Mouse (Mus musculus) liver, postnatal 0 days (tissue): ENCODE measurements around the gene Tmem176b. TPM values are rescaled to one million over a fixed set of nuclear protein-coding genes. Genes with fewer than 3 reads are reported as not detected.

Source experiments
- ATAC-seq: fragments of 200-750 bp; cut with Nextera tagmentation; 2 replicates; pipeline ENCODE4 v1.8.0; 2017; ENCODE audit warnings: mild to moderate bottlenecking, moderate library complexity
- DNase-seq: peaks from one replicate; pipeline ENCODE4 v3.0.0-alpha.2; 2016
- H3K27ac ChIP-seq: fragments of 300-500 bp; sonication (generic); 2 replicates; pipeline ENCODE4 v1.5.1; 2014; ENCODE audit warnings: antibody characterized with exemption, moderate library complexity, mild to moderate bottlenecking, low read depth
- H3K27me3 ChIP-seq: fragments of 300-500 bp; sonication (generic); 2 replicates; pipeline ENCODE4 v1.6.1; 2014; ENCODE audit warnings: low read length, control low read depth, mixed read lengths; ENCODE audit not compliant: insufficient read depth
- H3K36me3 ChIP-seq: fragments of 300-500 bp; sonication (generic); replicated peaks from 2 replicates; pipeline ENCODE4 v1.6.1; 2014; ENCODE audit warnings: mild to moderate bottlenecking, control low read depth, low read length, moderate library complexity, mixed read lengths; ENCODE audit not compliant: insufficient read depth
- H3K4me1 ChIP-seq: fragments of 300-500 bp; sonication (generic); 2 replicates; pipeline ENCODE4 v1.6.1; 2014; ENCODE audit warnings: antibody characterized with exemption, mild to moderate bottlenecking, control low read depth; ENCODE audit not compliant: insufficient read depth
- H3K4me2 ChIP-seq: fragments of 300-500 bp; sonication (generic); 2 replicates; pipeline ENCODE4 v1.6.1; 2014; ENCODE audit warnings: low read depth, mild to moderate bottlenecking, low read length, moderate library complexity, mixed read lengths
- H3K4me3 ChIP-seq: fragments of 300-500 bp; sonication (generic); 2 replicates; pipeline ENCODE4 v1.5.1; 2014; ENCODE audit warnings: low read depth, low read length
- H3K9ac ChIP-seq: fragments of 300-500 bp; sonication (generic); replicated peaks from 2 replicates; pipeline ENCODE4 v1.6.1; 2014; ENCODE audit warnings: mild to moderate bottlenecking, moderate library complexity
- H3K9me3 ChIP-seq: fragments of 300-500 bp; sonication (generic); 2 replicates; pipeline ENCODE4 v1.6.1; 2016; ENCODE audit warnings: mild to moderate bottlenecking, control low read depth, low read length, mixed read lengths
- CTCF ChIP-seq: sonication (generic); IDR thresholded peaks from 2 replicates; pipeline ENCODE4 v1.5.1; 2016; ENCODE audit warnings: antibody characterized with exemption, low read depth
- EP300 ChIP-seq: IDR thresholded peaks from 2 replicates; pipeline ENCODE4 v1.6.1; 2016; ENCODE audit warnings: antibody characterized with exemption, low read depth, mild to moderate bottlenecking
- WGBS: fragments of 180-500 bp; shearing (Covaris S2); extraction: QIAGEN DNeasy Blood & Tissue Kit; methylation state at CpG from one replicate; pipeline ENCODE4 v1.1.7; 2014; ENCODE audit not compliant: insufficient replicate concordance; 5-methylcytosine and 5-hydroxymethylcytosine counted together
- polyA plus RNA-seq: library from polyadenylated mRNA; unstranded; fragments of >200 nt; fragmentation: Nextera tagmentation; extraction: Ambion mirVana; gene quantifications from 2 replicates; pipeline ENCODE4 v1.2.1, GENCODE M21; 2015

Gene Tmem176b
- polyA plus RNA-seq, 1 experiment from 2014 or later = 255 TPM

DNA sequence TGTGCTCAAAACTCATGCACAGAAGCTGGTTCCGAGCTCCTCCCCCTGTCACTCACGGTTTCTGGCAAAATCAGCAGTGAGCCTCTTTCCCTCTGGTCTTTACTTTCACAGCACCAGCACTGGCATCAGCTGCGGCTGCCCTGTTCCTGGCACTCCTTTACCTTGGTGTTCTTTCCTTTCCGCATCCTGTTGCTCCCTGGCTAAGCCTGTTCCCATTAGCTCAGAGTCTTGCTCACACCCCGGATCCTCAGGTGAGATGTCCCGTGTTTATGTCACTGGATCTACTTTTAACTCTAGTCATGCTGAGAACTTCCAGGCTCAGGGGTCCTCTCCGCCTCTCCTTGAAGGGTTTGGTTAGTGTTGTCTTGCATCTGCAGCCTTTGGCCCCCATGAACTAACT is 3.8 kb downstream of the Tmem176b start:
- DNase-seq (peak; percentile 8), ATAC-seq (no peak)
- 85% methylated on average over 7 of the region's 7 CpGs for WGBS
- Histone ChIP-seq H3K4me3 (no peak overlapping the region), H3K9me3 (no peaks in the 10 kb centered on the region), H3K27ac (no peak overlapping the region), H3K4me2 (no peak overlapping the region), H3K4me1 (peaks cover 10% of the 10 kb centered on the region; the same call in 1 of the 2 replicates), H3K9ac (no peak overlapping the region), H3K36me3 (peaks cover 32% of the 10 kb centered on the region), H3K27me3 (no peaks in the 10 kb centered on the region)
- TF ChIP-seq CTCF (no peak), EP300 (no peak)

DNA sequence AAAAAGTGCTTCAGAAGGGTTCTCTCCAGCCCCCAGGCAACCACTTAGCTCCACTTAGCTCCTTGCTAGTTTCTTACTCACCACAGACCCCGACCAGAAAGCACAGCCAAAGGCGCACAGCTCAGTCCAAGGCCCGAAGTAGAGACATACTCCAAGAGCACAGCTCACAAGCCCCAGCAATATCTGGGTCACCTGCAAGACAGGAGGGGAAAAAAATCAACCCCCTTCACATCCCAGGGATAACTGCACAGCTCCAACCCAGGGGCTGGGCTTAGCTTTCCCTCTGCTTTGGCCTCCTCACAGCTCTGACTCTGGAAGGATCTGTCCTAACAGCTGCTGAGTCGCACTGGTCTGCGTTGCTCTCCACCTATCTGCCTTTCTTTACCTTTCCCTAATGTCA is 5.2 kb downstream of the Tmem176b start:
- no peak overlapping the region for H3K4me2 ChIP-seq
- H3K4me1 ChIP-seq = peaks cover 6% of the 10 kb centered on the region
- TF ChIP-seq EP300 (no peak), CTCF (no peak)
- H3K27me3 ChIP-seq = no peaks in the 10 kb centered on the region
- ATAC-seq (no peak), DNase-seq (no peak)
- peaks cover 32% of the 10 kb centered on the region for H3K36me3 ChIP-seq
- H3K4me3 ChIP-seq = no peak overlapping the region
- H3K9me3 ChIP-seq = no peaks in the 10 kb centered on the region
- 77% methylated on average over 5 of the region's 5 CpGs for WGBS
- no peak overlapping the region for H3K9ac ChIP-seq
- H3K27ac ChIP-seq = no peak overlapping the region

DNA sequence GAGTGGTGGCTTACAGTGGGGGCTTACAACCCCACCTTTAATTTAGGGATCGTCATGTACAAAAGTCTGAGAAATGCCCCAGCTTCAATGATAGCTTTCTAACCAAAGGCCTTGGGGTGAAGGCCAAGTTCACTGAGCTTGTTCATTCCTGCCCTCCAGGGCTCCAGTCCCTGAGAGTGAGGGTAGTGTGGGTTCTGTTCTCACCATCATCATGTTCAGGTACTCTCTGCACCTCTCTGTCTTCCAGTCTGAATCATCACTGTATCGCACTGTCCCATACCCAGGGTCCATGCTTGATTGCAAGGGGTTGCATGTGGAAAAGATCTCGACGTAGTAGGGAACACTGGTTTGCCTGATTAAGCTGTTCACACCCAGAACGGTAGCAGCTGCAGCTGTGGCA is 6.1 kb downstream of the Tmem176b start:
- ATAC-seq (no peak), DNase-seq (no peak)
- Histone ChIP-seq H3K9ac (no peak overlapping the region), H3K4me2 (no peak overlapping the region), H3K4me1 (peaks cover 5% of the 10 kb centered on the region), H3K9me3 (no peaks in the 10 kb centered on the region), H3K4me3 (no peak overlapping the region), H3K27me3 (no peaks in the 10 kb centered on the region), H3K27ac (no peak overlapping the region), H3K36me3 (peaks cover 32% of the 10 kb centered on the region)
- TF ChIP-seq CTCF (no peak), EP300 (no peak)
- WGBS = 77% methylated on average over 5 of the region's 5 CpGs

DNA sequence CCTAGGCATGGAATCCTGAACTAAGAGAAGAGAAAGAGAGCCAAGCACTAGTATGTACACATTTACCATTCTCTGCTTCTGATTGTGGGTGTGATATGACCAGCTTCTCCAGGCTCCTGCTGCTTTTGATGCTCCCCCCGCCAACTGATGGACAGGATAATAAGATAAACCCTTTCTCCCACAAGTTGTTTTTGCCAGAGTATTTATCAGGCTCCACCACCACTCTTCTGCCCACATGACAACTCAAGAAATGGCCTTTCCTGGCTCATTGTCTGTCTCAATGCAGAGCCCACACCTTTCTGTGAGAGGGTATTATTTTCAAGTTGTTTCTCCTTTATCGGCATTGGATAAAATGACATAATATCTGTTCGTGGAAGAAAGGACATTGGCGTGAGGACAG is 7.8 kb downstream of the Tmem176b start:
- no peak overlapping the region for H3K4me2 ChIP-seq
- H3K4me1 ChIP-seq = peaks cover 16% of the 10 kb centered on the region
- 75% methylated on average over 4 of the region's 4 CpGs for WGBS
- ATAC-seq = no peak
- peaks cover 32% of the 10 kb centered on the region for H3K36me3 ChIP-seq
- no peak overlapping the region for H3K27ac ChIP-seq
- H3K9me3 ChIP-seq = no peaks in the 10 kb centered on the region
- H3K4me3 ChIP-seq = no peak overlapping the region
- DNase-seq = no peak
- H3K27me3 ChIP-seq = no peaks in the 10 kb centered on the region
- TF ChIP-seq CTCF (no peak), EP300 (no peak)
- H3K9ac ChIP-seq = no peak overlapping the region

DNA sequence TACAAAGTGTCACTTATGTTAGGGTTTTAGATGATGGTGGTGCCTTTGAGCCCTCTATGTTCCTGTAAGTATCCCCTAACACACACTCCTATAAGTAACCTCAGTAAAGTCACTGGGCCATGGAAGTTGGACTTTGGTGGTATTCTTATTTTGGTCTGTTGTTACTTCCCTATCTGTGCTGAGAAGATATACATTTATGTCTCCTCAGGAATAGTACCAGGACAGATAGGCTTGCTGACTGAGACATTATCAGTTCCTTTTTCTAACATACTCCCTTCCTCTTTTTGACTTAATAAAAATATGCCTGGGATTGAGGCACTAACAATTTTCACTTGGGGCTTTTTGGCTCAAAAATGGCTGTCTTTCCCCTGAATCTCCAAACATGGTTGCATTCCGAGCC is 8.9 kb downstream of the Tmem176b start:
- no peak overlapping the region for H3K4me3 ChIP-seq
- H3K4me1 ChIP-seq = peaks cover 21% of the 10 kb centered on the region
- WGBS = 68% methylated on average over 1 of the region's 1 CpGs
- DNase-seq (no peak), ATAC-seq (no peak)
- H3K36me3 ChIP-seq = peaks cover 27% of the 10 kb centered on the region
- TF ChIP-seq CTCF (no peak), EP300 (no peak)
- H3K4me2 ChIP-seq = no peak overlapping the region
- H3K9ac ChIP-seq = no peak overlapping the region
- H3K27ac ChIP-seq = no peak overlapping the region
- H3K9me3 ChIP-seq = no peaks in the 10 kb centered on the region
- H3K27me3 ChIP-seq = no peaks in the 10 kb centered on the region

DNA sequence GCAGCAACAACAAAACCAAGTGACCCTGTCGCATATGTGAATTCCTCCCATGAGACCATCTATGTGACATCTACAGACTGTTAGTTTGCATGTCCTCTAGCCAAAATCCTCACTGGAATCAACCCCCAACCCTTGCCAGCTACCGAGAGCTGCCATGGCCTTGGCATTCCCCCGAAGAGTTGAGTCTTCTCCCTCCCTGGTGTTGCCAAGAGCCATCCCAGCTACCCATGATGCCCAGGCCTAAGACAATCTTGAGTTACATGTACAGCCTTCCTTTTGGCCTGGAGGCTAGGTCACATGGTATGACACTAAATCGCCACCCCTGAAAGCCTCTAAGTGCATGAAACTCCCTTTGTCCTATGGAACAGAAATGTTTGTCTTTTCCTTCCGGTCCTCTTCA is 10.2 kb downstream of the Tmem176b start:
- 82% methylated on average over 5 of the region's 5 CpGs for WGBS
- Histone ChIP-seq H3K4me3 (no peak overlapping the region), H3K27me3 (no peaks in the 10 kb centered on the region), H3K9ac (no peak overlapping the region), H3K4me1 (peaks cover 21% of the 10 kb centered on the region), H3K27ac (peak overlapping the region; percentile 66), H3K9me3 (no peaks in the 10 kb centered on the region), H3K36me3 (peaks cover 27% of the 10 kb centered on the region), H3K4me2 (no peak overlapping the region)
- ATAC-seq = no peak
- TF ChIP-seq EP300 = no peak
- TF ChIP-seq CTCF = no peak
- DNase-seq = no peak

DNA sequence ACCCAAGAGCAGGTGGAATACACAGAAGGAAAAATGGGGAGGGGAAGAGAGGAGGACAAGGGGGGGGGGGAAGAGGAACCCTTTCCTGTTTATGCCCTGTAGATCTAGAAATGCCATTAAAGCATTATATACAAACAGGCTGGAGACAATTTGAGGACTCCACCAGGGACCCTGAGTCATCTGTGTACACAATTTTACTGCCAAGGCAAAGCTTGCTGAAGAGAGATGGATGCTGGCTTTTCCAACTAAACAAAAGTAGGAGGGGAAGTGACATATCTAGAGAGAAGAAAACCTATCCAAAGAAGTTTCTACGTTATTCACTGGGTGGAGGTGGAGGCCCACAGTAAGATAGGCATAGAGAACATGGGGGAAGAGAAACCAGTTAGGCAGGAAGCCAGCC is 11.1 kb downstream of the Tmem176b start:
- H3K4me3 ChIP-seq = no peak overlapping the region
- no peak for TF ChIP-seq EP300
- TF ChIP-seq CTCF = no peak
- peaks cover 23% of the 10 kb centered on the region for H3K36me3 ChIP-seq
- no peaks in the 10 kb centered on the region for H3K27me3 ChIP-seq
- 16% methylated on average over 1 of the region's 1 CpGs for WGBS
- H3K9ac ChIP-seq = no peak overlapping the region
- no peak for DNase-seq
- H3K9me3 ChIP-seq = no peaks in the 10 kb centered on the region
- ATAC-seq = peak; percentile 48; the same call in 1 of the 2 replicates
- H3K4me1 ChIP-seq = peaks cover 24% of the 10 kb centered on the region
- H3K27ac ChIP-seq = peak overlapping the region; percentile 66
- H3K4me2 ChIP-seq = no peak overlapping the region
